Mouse (Mus musculus): ENCODE results near the gene Galnt12. TPM values are rescaled to one million over a fixed set of nuclear protein-coding genes. Genes with fewer than 3 reads are reported as not detected.

Galnt12 gene
- total RNA-seq, 2 experiments from 2014 or later = 0.77 to 0.86 TPM

GRCm38 (mm10) chr4:47112560-47112959, 20.9 kb downstream of the Galnt12 start:
- H3K27ac ChIP-seq = no peak overlapping the region
- TF ChIP-seq CTCF (IDR thresholded peaks at IDR 0.05) = no peak
- intact Hi-C loops (cut with DNase I) = no loop called here
- no peak overlapping the region for H3K4me3 ChIP-seq
- DNase-seq (ENCODE audit: extremely low spot score in 1 of 2, low spot score in 2 of 2) = peak in 1 of 2 experiments; percentile 28

- TF ChIP-seq CTCF (IDR thresholded peaks at IDR 0.05) = peak; percentile 94
- Histone ChIP-seq H3K4me3 (no peak overlapping the region), H3K27ac (no peak overlapping the region)
- peak; percentile 52 to 62 for DNase-seq (ENCODE audit: extremely low spot score in 1 of 2, low spot score in 2 of 2)
- intact Hi-C loops (cut with DNase I) = loop anchor here (1.0 to 5.0 kb wide), 2 partner anchors 105 to 278 kb away; no protein-coding TSS in a partner anchor
These were observed 30.5 kb downstream of the Galnt12 start for GRCm38 (mm10) chr4:47122051-47122706.

GRCm38 (mm10) chr4:47124140-47124711, 32.5 kb downstream of the Galnt12 start:
- Histone ChIP-seq H3K4me3 (no peak overlapping the region), H3K27ac (no peak overlapping the region)
- intact Hi-C loops (cut with DNase I) = loop anchor here (5.0 kb wide), 1 partner anchor 103 kb away; no protein-coding TSS in a partner anchor
- no peak for TF ChIP-seq CTCF (IDR thresholded peaks at IDR 0.05)
- DNase-seq (ENCODE audit: extremely low spot score in 1 of 2, low spot score in 2 of 2) = peak in 1 of 2 experiments; percentile 47

DNA sequence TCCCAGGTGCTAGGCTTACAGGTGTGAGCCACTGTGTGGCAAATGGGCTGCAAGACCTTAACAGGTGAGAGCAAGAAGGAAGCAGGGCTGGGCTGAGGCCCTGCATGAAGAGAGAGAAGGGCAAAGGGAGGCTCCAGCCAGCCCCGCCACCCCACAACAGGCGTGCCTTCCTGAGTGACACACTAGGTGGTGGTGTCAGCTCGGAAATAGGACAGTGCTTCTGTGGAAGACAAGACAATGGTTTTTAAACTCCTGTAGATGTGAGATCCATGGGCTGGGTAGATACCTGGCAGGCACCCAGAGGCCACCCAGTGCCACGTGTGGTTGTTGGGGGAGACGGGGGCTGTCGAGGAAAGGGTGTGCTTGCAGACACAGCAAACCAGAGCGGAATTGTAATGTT, 36.8 kb downstream of the Galnt12 start:
- peak; percentile 46 for TF ChIP-seq CTCF (IDR thresholded peaks at IDR 0.05)
- intact Hi-C loops (cut with DNase I) = no loop called here
- no peak overlapping the region for H3K27ac ChIP-seq
- no peak overlapping the region for H3K4me3 ChIP-seq
- DNase-seq (ENCODE audit: extremely low spot score in 1 of 2, low spot score in 2 of 2) = no peak

GRCm38 (mm10) chr4:47129572-47129971, 37.9 kb downstream of the Galnt12 start:
- Histone ChIP-seq H3K27ac (no peak overlapping the region), H3K4me3 (no peak overlapping the region)
- intact Hi-C loops (cut with DNase I) = no loop called here
- no peak for DNase-seq (ENCODE audit: extremely low spot score in 1 of 2, low spot score in 2 of 2)
- no peak for TF ChIP-seq CTCF (IDR thresholded peaks at IDR 0.05)

GRCm38 (mm10) chr4:47130111-47131050, 38.7 kb downstream of the Galnt12 start:
- intact Hi-C loops (cut with DNase I) = no loop called here
- DNase-seq (ENCODE audit: extremely low spot score in 1 of 2, low spot score in 2 of 2) = no peak
- H3K4me3 ChIP-seq = no peak overlapping the region
- no peak for TF ChIP-seq CTCF (IDR thresholded peaks at IDR 0.05)
- H3K27ac ChIP-seq = no peak overlapping the region

- no peak overlapping the region for H3K4me3 ChIP-seq
- TF ChIP-seq CTCF (IDR thresholded peaks at IDR 0.05) = no peak
- no peak for DNase-seq (ENCODE audit: extremely low spot score in 1 of 2, low spot score in 2 of 2)
- intact Hi-C loops (cut with DNase I) = no loop called here
- no peak overlapping the region for H3K27ac ChIP-seq
These were observed 40.2 kb downstream of the Galnt12 start for GRCm38 (mm10) chr4:47131931-47132330.

DNA sequence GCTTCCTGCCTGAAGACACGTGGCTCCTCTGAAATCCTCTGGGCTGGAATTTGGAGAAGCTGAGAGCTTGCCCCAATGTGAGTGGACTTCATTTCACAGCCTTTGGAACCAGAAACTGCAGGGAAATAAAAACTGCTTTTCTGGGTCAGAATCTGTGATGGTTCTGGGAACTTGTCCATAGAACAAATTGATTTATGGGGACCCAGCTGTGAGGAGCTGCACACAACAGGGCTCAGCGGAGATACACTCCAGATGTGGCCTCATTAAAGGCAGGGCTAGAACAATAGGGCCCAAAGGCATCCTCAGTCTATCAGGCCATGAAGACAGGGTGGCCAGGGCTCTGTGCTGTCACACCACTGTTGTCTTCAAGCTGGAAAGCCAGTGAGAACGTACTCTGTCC, 40.7 kb downstream of the Galnt12 start:
- no peak overlapping the region for H3K4me3 ChIP-seq
- intact Hi-C loops (cut with DNase I) = no loop called here
- TF ChIP-seq CTCF (IDR thresholded peaks at IDR 0.05) = no peak
- H3K27ac ChIP-seq = no peak overlapping the region
- no peak for DNase-seq (ENCODE audit: extremely low spot score in 1 of 2, low spot score in 2 of 2)

DNA sequence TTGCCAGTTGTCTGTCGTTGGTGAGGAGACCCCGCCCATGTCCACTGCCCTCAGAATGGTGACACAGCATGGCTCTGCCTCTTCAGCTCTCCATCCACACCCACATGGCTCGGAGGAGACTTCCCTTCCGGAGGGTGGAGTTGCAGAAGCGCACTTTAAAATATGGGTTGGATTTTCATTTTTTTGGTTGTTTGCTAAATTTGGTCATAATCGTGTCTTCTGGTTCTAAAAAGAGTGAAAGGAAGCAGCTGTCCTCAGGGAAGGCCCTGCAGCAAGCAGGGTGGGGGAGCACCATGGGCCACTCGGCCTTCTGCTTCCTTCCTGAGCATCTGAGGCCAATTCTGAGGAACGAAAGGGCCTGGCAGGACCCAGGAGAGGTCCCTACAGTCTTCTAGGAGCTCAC, 45.0 kb downstream of the Galnt12 start:
- Histone ChIP-seq H3K4me3 (no peak overlapping the region), H3K27ac (peak overlapping the region; percentile 4; the same call in 1 of the 2 replicates)
- no peak for TF ChIP-seq CTCF (IDR thresholded peaks at IDR 0.05)
- no peak for DNase-seq (ENCODE audit: extremely low spot score in 1 of 2, low spot score in 2 of 2)
- intact Hi-C loops (cut with DNase I) = loop anchor here (5.0 kb wide), 1 partner anchor 91 kb away; no protein-coding TSS in a partner anchor

DNA sequence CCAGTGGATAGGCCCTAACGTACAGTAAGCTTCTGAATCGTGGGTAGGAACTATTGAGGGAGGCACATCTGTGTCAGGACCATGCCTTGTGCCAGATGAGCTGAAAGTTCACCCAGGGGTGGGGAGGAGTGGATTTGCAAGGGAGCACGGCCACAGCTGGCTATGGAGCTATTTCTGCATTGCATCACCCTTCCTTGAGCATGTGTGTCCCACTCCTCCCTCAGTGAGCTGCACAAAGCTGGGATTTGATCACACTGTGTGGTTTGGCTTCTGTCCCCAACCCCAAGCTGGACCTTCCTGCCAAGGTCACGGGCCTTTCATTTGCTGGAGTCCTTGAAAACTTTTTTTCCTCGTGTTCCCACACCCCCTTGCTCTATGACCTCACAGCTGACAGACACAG, 45.8 kb downstream of the Galnt12 start:
- Histone ChIP-seq H3K27ac (peak overlapping the region; percentile 4; the same call in 1 of the 2 replicates), H3K4me3 (no peak overlapping the region)
- no peak for TF ChIP-seq CTCF (IDR thresholded peaks at IDR 0.05)
- intact Hi-C loops (cut with DNase I) = loop anchor here (5.0 kb wide), 1 partner anchor 90 kb away; no protein-coding TSS in a partner anchor
- DNase-seq (ENCODE audit: extremely low spot score in 1 of 2, low spot score in 2 of 2) = no peak

- no peak overlapping the region for H3K27ac ChIP-seq
- intact Hi-C loops (cut with DNase I) = loop anchor here (5.0 kb wide), 1 partner anchor 89 kb away; no protein-coding TSS in a partner anchor
- no peak for TF ChIP-seq CTCF (IDR thresholded peaks at IDR 0.05)
- DNase-seq (ENCODE audit: extremely low spot score in 1 of 2, low spot score in 2 of 2) = no peak
- H3K4me3 ChIP-seq = no peak overlapping the region
These were observed 46.7 kb downstream of the Galnt12 start for GRCm38 (mm10) chr4:47138411-47138810.

Data from left cerebral cortex, adult 2 months (tissue).